Mouse (Mus musculus) fibroblast of lung, adult 2 months (primary cell): Measurements from ENCODE around the gene Gm36864.
"Not testable (repeated sequence)": the region's sequence is repeated elsewhere in the genome, so short reads cannot be mapped to it uniquely, and the experiment has no call there.

ENCODE experiments used
- DNase-seq: peaks from one replicate; pipeline ENCODE4 v3.0.0-alpha.2; 2011; ENCODE audit warnings: low read depth

Gene Gm36864

DNA sequence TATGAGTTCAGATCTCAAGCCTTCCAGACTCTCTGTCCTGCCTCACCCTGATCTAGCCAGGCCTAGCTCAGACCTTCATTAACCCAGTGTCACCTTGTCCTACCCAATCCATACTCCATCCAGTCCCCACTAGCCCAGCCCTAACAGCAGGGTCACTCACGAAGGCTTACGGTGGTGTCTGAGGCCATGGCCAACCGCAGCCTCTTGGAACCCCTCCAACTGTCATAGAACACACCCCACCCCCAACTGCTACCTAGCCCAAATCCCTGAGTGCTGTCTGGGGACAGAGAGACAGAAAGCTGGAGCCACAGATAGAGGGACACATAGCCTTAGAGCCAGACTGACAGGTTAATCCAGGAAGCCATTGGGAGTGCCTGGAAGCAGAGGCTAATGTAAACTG, at the start of gene Gm36864:
Gene Gm36864, plus strand, starts transcription at position 269 of the 400 bp plus-strand sequence.
- DNase-seq = no peak

DNA sequence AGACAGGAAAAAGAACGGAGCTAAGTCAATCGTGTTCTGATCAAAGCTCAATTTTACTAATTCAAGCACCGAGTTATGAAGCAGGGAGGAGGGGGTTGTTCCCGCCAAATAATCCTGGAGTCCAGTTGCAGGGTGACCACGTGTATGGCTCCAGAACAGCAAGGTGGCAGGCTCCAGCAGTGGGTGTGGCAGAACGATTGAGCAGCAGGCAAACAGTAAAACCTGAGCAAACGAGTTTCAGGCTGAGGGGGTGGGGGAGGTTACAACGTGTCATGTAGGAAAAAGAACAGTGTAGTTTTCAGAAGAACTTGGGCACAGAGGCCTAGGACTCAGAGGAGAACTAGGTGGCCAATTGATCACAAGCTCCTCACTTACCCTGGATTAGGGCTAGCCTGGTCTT, 49.5 kb upstream of the Gm36864 start:
- DNase-seq = not testable (repeated sequence)

DNA sequence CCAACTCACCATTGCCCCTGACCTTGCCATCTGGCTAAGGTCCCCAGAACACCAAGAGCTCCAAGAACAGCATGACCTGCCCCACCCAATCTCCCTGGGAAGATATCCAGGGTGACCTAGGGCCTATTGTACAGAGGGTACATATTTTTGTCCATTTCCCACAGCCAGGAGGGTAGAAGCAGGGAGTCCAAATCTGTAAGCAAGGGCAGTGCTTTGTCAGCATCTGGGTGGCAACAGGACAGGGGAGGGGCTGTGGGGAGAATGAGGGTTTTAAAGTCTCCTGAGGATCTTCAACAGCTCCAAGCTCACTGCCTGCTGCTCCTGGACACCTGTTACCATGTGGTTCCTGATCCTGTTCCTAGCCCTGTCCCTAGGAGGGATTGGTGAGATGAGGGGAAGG, 48.0 kb upstream of the Gm36864 start, which contains the start of gene Klk1b24:
Gene Klk1b24, plus strand, starts transcription at position 301 of the 400 bp plus-strand sequence.
- not testable (repeated sequence) for DNase-seq

DNA sequence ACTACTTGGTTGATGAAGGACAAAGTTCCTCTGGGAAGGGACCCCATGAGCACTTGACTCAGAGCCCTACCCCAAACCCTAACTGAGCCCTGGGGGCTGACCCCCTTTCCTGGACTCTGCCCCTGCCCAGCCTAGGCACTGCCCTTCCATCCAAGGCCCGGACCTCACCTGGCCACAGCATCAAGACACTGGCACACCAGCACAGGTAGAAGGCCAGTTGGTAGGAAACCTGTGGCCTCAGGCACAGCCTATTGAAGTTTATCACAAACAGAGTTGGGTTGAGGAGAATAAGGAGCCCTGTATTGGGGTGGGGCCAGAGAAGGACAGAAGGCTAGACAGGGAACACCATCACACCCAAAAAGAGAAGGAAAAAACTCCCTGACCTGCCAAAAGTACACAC, 42.5 kb upstream of the Gm36864 start:
- DNase-seq = not testable (repeated sequence)

DNA sequence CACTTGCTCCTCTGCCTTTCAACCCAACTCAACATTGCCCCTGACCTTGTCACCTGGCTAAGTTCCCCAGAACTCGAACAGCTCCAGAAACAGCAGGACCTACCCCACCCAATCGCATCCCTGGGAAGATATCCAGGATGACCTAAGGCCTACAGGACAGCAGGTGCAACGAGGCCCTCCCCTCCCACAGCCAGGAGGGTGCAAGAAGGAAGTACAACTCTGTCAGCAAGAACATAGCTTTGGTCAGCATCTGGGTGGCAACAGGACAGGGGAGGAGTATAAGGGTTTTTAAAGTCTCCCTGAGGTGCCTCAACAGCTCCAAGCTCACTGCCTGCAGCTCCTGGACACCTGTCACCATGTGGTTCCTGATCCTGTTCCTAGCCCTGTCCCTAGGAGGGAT, 38.1 kb upstream of the Gm36864 start, which contains the start of gene Klk1b3:
Gene Klk1b3, plus strand, starts transcription at position 301 of the 400 bp plus-strand sequence.
- no peak for DNase-seq

DNA sequence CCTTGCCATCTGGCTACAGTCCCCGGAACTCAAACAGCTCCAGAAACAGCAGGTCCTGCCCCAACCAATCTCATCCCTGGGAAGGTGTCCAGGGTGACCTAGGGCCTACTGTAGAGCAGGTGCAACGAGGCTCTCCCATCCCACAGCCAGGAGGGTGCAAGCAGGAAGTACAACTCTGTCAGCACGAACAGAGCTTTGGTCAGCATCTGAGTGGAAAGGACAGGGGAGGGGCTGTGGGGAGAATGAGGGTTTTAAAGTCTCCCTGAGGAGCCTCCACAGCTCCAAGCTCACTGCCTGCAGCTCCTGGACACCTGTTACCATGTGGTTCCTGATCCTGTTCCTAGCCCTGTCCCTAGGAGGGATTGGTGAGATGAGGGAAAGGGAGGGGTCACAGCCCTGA, 28.8 kb upstream of the Gm36864 start, which contains the start of gene Klk1b4:
Gene Klk1b4, plus strand, starts transcription at position 301 of the 400 bp plus-strand sequence.
- not testable (repeated sequence) for DNase-seq

DNA sequence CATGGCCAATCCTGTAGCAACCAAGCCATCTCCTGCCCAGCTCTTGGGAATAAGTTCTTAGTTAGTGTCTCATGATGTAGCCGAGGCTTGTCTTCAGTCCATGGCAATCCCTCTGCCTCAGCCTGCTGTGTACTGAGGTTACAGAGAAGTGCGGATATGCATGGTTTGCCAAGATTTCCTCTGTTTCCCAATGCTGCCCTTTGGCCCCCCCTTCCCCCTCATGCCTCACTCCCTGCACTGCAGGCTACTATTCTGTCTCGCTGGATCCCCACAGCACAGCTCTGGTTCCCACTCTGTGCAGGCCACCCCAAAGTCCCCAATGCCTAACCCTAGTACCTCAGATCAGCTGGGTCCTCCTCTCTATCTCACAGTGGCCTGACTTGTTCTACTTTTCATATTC, 27.7 kb upstream of the Gm36864 start:
- no peak for DNase-seq

DNA sequence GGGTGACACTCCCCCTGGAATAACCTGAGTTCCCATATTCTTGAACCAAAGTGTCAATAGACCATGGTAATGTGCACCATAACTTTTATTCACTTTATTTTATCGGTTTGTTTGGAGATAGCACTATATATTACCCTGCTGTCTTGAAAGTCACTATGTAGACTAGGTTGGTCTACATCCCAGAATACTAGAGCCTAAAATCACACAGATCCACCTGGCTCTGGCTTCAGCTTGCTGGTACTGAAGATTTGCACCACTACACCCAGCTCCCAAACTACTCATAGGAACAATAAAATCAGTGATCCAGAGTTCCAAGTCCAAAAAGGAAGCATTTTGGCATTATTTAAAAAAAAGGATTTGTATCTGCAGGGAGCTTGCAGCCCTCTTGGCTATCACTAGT, 20.3 kb upstream of the Gm36864 start, which contains the start of gene Klk1b5:
Gene Klk1b5, plus strand, starts transcription at position 301 of the 400 bp plus-strand sequence.
- no peak for DNase-seq

DNA sequence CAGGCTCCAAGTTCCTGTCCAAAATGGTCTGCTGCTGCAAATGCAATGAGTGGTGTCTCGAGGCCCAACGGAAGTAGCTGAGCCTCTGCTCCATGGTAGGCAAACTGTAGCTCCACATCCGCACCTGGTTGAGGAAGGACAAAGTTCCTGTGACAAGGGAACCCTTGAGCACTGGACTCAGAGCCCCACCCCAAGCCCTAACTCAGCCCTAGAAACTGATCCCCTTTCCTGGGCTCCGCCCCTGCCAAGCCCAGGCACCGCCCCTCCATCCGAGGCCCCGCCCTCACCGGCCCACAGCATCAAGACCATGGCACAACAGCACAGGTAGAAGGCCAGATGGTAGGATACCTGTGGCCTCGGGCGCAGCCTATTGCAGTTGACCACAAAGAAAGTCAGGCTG, 14.4 kb upstream of the Gm36864 start:
- not testable (repeated sequence) for DNase-seq

DNA sequence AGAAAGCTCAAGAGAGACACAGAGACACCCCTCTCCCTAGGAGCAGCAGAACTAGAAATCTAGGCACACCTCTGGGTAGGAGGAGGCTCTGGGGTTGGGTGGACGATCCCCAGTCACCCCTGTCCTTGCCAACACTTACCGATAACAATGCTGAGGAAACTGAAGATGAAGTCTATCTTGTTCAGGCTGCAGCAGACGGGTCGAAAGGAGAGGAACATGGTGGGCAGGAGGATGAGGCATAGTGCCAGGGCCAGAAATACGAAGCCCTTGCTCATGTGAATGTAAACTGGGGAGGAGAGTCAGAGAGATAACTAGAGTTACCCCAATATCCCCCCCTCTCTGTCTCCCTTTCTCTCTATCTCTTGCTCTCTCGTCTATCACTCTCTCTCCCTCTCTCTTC, 13.6 kb upstream of the Gm36864 start:
- not testable (repeated sequence) for DNase-seq

DNA sequence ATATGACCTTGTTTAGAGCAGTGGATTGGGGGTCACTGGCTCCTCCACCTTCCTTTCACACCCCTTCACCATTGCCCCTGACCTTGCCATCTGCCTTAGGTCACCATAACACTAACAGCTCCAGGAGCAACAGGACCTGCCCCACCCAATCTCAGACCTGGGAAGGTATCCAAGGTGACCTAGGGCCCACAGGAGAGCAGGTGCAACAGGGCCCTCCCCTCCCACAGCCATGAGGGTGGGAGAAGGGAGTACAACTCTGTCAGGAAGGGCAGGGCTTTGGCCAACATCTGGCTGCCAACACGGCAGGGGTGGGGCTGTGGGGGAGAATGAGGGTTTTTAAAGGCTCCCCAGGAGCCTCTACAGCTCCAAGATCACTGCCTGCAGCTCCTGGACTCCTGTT, 10.9 kb upstream of the Gm36864 start, which contains the start of gene Klk1:
Gene Klk1, plus strand, starts transcription at position 285 of the 400 bp plus-strand sequence.
- no peak for DNase-seq

DNA sequence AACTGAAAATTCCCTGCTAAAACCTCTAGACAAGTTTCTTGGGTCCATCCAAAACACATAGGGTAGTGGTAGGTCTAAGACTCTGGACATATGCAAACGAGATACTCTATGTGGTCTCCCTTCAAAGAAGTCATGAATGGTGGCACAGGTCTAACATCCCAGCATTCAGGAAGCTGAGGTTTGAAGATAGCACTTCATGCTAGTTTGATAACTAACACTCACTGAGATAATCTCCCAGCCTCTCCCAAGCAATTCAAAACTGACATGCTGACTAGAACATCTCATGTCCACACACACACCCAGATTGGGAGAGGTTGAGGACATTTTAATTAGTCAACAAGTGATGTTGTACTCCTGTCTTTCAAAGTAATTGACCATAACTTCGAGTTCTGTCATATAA, 3.9 kb downstream of the Gm36864 start:
- no peak for DNase-seq

DNA sequence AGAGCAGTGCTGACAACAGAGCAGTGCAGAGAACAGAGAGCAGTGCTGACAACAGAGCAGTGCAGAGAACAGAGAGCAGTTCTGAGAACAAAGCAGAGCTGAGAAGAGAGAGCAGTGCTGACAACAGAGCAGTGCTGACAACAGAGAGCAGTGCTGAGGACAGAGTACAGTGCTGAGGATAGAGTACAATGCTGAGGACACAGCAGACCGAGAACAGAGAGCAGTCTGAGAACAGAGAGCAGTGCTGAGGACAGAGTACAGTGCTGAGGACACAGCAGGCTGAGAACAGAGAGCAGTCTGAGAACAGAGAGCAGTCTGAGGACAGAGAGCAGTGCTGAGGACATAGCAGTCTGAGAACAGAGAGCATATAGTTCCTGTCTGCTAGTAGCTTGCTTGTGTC, 4.7 kb downstream of the Gm36864 start:
- DNase-seq = no peak

DNA sequence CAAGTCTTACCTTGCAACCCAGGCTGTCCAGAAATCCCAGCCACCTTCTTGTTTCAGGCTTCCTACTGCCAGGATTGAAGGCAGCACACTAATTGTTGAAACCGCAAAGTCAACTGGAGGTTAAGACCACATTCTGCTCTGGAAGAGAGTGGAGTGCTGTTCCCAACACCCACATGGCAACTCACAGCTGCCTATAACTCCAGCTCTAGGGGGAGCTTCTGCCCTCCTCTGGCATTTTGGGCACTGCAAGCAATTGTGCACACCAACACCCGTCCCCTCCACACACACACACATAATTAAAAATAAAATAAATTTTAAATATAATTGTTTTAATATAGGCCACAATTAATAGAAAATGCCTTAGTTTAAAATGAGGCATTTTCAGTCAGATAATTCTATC, 5.2 kb downstream of the Gm36864 start:
- DNase-seq = no peak

DNA sequence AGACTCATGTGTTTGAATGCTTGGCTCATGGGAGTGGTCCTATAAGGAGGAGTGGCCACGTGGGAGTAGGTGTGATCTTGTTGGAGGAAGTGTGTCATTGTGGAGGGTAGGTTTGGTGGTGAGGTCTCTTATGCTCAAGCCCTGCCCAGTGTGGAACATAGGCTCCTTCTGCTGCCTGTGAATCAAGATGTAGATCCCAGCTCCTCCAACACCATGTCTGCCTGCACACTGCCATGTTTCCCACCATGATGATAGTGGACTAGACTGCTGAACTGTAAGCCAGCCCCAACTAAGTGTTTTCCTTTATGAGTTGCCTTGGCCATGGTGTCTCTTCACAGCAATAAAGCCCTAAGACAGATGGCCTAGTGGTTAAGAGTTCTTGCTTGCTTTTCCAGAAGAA, 8.1 kb downstream of the Gm36864 start:
- DNase-seq = no peak

DNA sequence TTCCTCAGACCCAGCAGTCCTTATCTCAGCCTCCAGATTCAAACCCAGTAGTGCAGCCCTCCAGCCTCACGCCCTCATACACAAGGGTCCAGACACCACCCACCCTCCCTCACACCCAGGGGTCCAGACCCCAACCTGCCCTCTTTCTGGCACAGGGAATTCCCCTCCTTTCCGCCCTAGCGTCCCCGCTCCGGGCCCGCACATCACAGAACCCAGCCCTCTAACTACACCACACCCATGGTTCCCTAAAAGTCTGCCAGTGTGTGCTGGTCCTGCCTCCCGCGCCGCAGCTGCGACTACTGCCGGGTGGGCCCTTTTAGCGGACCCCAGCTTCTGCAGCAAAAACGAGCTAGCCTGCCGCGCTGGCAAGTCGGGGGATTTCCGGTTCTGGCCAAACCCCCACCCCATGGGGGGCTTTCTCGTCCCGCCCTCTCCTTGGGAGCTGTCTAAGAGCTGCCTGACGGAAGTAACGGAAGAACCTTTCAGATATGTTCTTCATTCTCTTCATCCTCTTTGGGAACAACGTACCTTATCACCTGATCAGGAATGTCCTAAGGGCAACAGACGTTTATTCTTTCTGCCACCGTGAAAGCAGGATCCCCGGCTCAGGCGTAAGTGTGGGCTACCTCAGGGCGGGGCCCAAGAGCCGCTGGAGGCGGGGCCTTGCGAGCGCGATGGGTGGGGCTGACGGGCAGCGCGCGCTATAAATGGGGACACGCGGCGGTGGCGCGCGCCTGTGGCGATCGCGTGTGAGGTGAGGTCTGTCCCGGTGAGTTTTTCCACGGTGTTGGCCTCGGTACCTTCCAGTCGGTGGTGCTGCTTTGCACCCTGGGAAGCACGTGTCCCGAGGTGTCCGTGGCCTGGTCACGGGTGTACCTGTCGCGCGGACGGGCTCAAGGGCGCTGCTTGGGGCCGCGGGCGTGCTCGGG, 10.3 kb downstream of the Gm36864 start, which contains the start of the genes 1700028J19Rik and 2410002F23Rik:
Gene 1700028J19Rik, minus strand, starts transcription at position 641 of the 929 bp plus-strand sequence.
Gene 2410002F23Rik, plus strand, starts transcription at position 668 of the 929 bp plus-strand sequence.
- peak; percentile 73 for DNase-seq

DNA sequence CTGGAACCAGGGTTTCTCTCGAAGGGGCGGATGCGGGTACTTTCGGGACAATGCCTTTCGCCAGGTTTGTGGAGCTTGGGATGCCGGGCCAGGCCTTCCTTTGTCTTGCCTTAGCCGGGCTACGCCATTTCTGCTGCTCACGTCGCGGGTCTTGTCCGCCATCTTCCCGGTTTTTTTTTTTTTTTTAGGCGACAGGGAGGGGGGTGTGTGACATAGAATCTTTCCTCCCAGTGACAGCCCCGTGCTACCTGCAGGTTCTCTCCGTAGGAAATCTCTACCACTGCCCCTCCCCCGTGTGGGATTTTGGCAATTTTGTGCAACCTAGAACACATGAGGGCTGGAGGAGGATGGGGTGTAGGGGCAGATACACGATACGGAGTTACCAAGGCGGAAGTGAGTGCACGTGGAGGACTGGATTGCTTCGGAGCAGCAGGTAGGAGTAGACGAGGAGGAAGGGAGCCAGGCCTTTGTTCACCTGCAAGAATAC, 11.1 kb downstream of the Gm36864 start:
- no peak for DNase-seq

DNA sequence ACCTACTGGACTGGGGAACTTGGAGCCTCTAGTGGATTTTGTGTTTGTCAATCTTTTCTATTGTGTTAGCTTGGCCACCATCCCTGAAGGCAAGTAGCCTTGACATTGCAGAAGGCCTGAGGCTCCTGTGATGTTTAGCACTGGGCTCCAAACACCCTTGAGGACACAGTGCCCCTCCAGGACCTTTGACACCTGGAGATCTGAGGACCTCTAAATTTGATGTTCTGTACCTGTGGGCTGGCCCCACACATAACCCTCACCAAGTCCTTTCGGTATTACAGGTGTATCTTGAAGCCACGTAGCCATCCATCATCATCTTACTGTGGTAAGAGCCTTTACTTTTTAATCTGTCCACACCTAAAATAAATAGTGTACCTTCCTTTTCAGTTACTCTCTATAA, 12.0 kb downstream of the Gm36864 start:
- DNase-seq = no peak

DNA sequence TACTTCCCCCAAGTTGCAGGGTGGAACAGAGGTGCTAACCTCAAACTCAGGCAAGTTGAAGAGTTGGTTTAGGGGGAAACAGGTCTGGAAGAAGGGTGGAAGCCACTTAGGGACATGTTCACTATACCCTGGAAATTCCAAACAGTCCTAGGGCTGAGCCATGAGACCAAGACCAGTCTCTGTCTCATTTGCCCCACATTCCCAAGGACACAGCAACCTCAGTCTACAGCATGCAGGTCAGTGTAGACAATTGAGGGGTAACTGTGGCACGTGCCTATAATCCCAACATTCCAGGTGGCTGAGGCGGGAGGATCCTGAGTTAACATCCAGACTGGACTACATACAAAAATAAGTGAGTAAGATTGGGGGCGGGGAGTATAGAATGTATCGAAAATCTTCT, 13.3 kb downstream of the Gm36864 start:
- DNase-seq = no peak

DNA sequence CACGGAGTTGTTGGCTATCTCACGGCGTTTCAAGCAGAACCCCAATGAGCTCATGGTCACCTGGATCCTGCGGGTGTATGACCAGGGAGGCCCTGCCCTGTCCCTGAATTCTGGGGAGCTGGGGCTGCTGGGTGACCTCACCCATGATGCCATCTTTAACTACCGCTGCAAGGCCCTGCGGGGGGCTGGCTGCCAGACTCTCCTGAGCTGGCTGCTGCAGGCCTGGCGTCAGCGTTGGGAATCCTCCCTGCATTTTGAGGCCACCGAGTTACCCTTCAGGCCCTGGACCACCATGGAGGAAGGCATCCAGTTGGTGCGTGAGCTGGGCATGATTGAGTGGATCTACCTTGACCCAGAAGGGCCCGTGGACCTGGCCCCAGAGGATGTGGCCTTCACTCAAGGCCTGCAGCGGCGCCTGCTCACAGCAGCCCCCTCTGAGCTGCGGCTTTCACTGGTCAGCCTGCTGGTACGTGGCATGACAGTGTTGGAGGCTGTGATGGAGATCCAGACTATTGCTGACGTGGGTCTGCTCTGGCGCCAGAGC, 14.8 kb downstream of the Gm36864 start:
- DNase-seq = not testable (repeated sequence)

DNA sequence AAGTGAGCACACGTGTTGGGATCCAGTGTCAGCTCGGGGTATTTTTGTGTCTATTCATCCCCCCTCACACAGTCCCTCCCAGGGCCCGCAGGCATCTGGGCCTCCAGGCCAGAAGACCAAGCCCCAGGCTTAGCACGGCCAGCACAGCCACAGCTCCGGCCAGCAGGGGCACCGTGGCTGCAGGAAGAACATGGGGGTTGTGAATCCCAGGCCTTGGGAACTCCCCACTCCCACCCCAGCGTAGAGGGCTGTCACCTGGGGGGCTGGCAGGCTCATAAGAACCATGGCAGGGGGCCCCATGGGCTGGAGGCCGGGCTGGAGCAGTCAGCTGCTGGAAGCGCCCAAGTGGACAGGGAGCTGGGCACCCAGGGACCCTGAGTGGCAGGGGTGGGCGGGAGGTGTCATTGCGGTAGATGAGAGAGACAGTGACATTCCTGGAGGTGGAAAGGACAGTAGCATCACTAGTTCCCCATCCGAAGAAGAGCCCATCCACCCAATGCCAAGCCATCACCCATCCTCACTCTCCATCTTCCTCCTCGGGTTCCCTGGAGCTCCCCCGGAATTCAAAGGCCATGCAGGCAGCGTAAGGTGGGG, 17.1 kb downstream of the Gm36864 start:
- no peak for DNase-seq

DNA sequence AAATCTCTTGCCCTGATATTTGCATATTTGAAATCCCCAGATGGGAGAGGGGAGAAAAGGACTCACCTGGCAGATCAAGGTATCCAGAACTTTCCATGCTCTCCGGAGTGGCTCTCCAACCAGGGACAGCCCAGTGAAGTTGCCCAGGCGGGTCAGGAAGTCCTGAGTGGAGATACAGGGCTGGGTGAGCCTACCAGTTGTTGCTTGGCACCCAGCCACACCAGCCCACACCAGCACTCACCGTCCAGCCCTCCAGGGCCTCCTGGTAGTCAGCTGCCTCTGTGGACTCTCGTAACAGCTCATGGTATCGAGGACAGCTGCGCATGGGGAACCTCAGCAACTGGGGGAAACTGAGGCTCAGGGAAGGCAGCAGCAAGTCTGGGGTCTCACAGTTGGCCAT, 19.0 kb downstream of the Gm36864 start:
- DNase-seq = no peak
